Mouse (Mus musculus) B cell, adult 2 months (primary cell): ENCODE results near the gene Dnah8.

ENCODE experiments used
- DNase-seq, 2 experiments: peaks; one replicate each; pipeline ENCODE4 v3.0.0; 2022

The Dnah8 gene

GRCm38 (mm10) chr17:30835419-30835818 lies 211.3 kb downstream of the Dnah8 start:
- DNase-seq, result no peak

GRCm38 (mm10) chr17:30837031-30837430 lies 212.9 kb downstream of the Dnah8 start:
- no peak for DNase-seq

DNA sequence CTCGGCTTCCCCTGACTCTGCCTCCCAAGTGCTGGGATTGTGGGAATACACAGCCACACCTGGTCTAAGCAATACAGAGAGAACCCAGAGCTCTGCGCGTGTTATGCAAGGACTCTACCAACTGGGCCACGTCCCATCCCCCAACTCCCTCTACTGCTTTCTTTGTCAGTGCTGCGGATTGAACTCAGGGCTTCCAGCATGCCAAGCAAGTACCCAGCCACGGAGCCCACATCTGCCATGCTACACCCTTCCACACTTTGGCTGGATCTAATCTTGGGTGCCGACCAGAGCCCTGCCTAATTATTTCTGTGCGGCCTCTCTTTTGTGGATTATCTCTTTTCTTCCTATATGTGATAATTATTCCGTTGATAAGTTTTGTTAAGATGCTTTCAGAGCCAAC lies 215.9 kb downstream of the Dnah8 start:
- no peak for DNase-seq

GRCm38 (mm10) chr17:30842312-30842711 lies 218.2 kb downstream of the Dnah8 start:
- peak; percentile 28 to 31 for DNase-seq

DNA sequence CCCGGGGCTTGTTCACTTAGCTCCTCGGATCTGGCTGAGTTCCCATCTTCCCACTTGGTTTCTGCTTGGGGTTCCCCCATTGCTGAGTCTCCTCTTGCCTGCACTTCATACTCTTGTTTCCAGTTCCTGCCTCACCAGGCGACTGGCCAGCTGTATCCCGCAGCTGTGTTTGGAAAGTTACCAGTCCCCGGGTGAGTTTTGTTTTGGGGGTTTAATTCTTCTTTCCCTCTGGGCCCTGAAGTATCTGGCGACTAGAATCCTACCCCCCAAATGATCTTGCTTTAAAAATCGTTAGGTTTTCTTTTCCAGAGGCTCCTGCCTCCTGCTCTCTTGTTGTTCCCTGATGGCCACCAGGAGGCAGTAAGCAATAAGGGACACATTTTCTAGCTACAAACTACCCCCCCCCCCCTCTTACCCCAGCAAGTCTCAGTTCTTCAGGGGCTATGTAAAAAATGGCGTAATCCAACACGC lies 220.2 kb downstream of the Dnah8 start:
- peak in 1 of 2 experiments; percentile 17 for DNase-seq

GRCm38 (mm10) chr17:30847498-30847897 lies 223.3 kb downstream of the Dnah8 start:
- DNase-seq, result no peak

DNA sequence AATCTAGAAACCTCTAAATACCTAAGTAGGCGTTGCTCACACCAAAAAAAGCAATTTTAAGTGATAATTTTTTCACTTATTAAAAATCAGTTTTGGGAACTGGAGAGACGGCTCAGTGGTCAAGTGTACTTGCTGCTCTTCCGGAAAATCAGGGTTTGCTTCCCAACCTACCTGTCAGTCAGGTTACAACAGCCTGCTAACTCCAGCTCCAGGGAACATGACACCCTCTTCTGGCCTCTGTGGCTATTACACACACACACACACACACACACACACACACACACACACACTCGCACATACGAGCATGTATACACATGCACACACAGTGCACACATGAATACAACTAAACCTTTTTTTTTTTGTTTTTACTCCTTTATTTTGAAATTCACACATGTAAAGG lies 223.9 kb downstream of the Dnah8 start:
- no peak for DNase-seq

GRCm38 (mm10) chr17:30848804-30849203 lies 224.7 kb downstream of the Dnah8 start:
- DNase-seq, result no peak

GRCm38 (mm10) chr17:30849813-30850212 lies 225.7 kb downstream of the Dnah8 start:
- no peak for DNase-seq

DNA sequence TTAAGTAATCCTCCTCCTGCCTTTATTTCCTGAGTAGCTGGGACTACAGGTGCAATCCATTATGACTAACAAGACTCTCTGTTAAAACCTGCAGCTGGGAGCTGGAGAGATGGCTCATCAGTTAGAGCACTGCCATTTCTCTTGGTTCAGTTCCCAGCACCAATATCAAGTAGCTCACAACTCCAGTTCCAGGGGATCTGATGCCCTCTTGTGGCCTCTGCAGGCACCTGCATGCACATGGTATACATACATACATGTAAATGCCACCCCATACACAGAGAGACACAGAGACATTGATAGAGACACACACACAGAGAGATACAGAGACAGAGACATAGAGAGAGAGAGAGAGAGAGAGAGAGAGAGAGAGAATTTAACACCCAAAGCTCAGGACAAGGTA lies 228.2 kb downstream of the Dnah8 start:
- no peak for DNase-seq

DNA sequence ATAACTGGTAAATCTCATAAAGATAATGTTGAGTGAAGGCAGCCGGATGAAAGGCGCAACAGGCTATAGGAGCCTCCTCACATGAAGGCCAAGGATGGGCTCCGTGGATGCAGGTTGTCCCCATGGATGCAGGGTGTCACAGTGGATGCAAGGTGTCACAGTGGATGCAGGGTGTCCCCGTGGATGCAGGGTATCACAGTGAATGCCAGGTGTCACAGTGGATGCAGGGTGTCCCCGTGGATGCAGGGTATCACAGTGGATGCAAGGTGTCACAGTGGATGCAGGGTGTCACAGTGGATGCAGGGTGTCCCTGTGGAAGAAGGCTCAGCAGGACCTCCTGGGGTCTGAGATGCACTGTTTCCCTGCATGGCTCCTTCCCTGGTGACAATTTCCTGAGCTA lies 233.2 kb downstream of the Dnah8 start:
- DNase-seq, result no peak

DNA sequence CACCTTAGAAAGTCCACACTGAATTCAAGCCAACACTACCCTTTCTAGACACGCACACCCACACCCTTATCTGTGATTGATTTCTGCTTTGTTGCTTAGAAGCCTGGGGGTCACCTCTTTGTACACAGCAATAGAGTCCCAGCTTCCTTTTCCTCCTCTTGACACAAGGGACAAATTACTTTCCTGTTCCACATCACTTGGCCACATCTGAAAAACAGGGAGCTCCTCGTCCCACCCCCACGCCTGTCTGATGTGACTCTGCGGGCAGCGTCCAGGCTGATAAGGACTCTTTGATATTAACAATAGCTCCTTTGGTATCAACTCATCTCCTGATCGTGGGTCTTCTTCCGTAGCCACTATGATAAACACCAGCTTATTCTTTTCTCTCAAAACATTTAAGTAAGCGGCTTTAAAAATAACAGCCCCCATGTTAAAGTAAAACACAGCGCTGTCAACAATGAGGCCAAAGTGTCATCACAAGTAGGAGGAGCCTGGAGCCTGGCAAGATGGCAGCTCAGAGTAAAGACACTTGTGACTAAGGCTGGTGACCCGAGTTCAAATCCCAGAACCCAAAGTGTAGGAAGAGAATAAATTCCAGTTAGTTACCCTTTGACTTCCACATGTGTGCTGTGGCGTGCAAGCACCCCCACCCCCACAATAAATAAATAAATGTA lies 234.6 kb downstream of the Dnah8 start:
- DNase-seq, result no peak

DNA sequence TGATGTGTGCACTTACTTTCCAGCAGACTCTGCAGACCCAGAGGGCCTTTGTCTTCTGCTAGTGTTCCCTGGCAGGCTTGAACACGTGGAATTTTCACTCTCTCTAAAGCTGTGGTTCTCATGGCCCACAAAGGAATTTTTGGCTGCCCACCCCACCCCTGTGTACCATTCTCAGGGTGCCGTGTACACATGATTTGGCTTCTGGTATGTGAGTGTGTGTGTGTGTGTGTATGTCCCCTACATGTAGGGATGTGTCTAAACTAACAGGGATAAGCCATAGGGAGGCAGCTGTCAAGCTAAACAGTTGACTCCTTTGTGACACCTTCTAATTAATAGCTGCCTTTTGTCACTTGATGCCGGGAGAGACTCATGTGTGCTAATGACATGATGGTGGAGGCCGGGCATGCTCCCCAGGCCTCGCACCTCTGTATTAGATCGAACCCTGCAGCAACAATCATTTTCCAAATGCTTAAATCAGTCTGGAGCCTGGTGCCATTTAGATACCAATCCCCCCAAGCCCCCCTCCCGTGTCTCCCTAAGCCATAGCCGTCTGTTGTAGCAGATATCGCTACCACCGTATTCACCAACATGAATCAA lies 235.9 kb downstream of the Dnah8 start:
- DNase-seq, result no peak

DNA sequence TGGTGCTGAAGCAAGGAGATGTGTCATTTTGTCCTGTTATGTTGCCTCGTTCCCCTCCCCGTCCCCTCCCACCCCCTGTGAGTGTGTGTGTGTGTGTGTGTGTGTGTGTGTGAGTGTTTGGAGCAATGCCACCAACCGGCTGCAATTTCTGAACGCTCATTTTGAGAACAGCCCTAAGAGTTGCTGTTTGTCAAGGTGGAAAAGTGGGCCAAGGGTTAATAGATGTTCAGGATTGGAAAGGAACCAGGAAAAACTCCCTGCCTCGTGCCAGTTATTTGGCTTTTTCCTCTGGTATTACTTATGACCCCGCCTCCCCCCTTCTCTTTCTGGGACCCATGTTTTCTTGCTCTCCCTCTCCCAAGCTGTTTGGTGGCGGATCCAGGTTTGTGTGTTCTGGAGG lies 236.5 kb downstream of the Dnah8 start:
- DNase-seq, result no peak

DNA sequence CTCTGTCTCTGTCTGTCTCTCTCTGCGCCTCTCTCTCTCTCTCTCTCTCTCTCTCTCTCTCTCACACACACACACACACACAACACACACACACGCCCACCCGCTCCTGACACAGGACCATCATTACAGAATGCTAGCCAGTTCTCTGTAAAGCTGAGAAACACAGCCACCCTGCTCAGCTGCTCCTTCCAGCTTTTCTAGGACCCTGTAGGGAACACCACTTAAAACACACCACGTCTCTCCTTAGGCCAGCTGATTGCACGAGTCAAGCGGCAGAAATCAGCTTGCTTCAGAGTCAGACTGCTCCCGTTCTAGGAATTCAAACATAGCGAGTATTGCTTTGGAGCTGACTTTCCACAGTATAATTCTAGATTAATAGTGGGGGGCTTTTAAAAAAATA lies 242.1 kb downstream of the Dnah8 start:
- DNase-seq, result no peak

DNA sequence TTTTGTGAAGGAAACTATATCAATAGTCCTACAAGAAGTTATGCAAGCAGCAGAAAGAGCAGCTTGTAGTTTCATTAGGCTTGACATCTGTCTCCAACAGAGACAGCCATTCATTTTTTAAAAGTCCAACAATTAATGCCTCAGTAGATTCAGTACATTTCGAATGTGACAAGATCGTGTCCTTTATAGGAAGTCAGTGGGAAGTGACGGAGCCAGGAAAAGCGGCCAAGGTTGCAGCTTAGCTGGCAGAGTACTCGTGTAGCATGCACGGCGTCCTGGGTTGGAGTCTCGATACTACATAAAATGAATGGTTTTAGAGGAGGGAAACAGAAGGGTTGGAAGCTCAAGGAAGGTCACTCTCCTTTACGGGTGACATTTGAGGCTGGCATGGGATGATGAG lies 242.8 kb downstream of the Dnah8 start:
- no peak for DNase-seq

DNA sequence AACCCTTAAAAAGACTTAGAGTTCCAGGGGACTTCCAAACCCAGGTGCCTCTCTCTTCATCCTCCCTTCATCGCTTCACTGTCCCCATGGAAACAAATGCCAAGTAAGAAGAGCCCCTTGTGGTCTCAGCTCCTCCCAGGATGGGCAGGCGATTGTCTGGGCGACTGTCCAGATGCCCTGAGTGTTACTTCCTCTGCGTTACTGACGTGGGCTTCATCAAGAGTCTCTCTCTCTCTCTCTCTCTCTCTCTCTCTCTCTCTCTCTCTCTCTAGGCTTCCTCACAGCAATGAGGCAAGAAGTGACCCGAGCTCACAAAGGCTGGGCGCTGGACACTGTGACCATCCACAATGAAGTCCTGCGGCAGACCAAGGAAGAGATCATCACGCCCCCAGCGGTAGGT lies 246.9 kb downstream of the Dnah8 start:
- DNase-seq, result no peak

GRCm38 (mm10) chr17:30874276-30874675 lies 250.1 kb downstream of the Dnah8 start:
- DNase-seq, result peak; percentile 58 to 60

GRCm38 (mm10) chr17:30877456-30877855 lies 253.3 kb downstream of the Dnah8 start:
- DNase-seq, result no peak

- DNase-seq, result no peak
These were observed 254.5 kb downstream of the Dnah8 start for GRCm38 (mm10) chr17:30878626-30879025.

- no peak for DNase-seq
These were observed 256.2 kb downstream of the Dnah8 start for GRCm38 (mm10) chr17:30880391-30880790.

DNA sequence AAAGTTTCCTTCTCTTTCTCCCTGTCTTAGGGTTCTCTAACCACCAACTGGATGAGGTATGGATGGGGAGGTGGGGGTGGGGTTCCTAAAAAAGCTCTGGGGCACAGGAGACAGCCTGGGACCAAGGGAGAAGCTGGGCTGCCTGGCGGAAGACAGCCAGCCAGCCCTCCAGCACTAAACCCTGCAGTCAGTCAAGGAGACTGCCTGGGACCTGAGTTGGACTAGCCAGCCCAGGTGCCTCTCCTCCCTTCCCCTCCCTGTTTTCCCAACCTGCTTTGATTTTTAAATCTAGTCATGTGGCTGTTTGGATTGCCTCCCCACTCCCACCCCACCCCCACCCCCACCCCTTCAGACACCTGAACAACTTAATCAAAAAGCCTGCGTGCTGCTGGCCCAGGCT lies 256.8 kb downstream of the Dnah8 start:
- DNase-seq, result no peak

DNA sequence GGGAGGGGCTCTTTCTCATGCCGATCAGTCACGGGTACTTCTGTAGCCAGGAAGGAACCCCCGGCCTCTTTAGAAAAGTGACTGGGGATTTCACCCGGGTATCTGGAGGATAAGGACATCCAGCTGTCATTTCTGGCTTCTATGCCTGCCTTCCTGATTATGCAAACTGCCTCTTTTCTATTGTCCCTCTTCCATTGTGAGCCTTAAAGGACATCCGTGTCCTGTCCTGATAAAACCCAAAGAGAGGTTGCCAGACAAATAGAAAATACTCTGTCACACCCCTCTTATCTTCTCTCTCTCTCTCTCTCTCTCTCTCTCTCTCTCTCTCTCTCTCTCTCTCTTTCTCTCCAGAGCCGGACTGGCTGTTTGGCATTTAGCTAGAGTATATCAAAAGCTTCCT lies 258.1 kb downstream of the Dnah8 start:
- DNase-seq, result no peak

DNA sequence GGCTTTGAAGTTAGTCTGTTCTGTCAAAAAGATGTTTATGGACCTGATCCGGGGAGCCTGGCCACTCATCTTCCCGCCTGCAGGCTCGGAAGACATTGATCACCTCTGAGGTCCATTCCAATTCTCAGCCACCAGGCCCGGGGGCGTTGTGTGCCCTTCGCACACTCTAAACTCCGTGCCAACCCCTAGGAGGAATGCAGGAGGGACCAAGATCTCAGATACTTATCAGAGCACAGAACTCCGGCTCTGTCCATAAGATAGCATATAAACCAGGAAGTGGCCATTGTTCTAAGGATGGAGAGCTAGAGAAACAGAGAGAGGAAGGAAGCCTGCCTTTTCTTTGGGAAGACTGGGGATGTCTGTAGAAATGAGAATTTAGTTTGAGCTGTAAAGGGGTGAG lies 259.4 kb downstream of the Dnah8 start:
- no peak for DNase-seq

DNA sequence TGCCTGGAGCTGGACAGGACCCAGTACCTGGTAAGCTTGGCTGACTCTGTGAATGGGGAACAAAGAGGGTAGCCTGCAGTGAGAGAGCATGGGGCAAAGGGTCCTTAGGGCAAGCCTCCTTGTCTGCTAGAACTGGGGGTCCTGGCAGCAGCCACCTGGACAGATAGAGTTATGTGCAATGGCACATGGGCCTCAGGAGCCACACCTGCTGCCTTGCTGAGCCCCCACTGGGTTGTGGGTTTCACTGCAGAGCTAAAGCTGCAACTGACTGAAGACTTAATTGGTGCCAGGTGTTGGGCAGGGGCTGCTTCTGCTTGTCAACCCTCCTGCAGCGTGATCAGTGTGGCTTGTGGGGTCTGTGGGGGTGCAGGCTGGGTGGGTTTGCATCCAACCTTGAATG lies 267.9 kb downstream of the Dnah8 start:
- no peak for DNase-seq
